Mouse (Mus musculus): Measurements from ENCODE around the gene Prpf19.

GRCm38 (mm10) chr19:10880085-10880974 lies 14.7 kb upstream of the Prpf19 start:
- no peak for TF ChIP-seq POLR2A (IDR thresholded peaks at IDR 0.05; ENCODE audit: low read depth, low read length)
- no peak for TF ChIP-seq CTCF (IDR thresholded peaks at IDR 0.05; ENCODE audit: borderline replicate concordance, insufficient read depth, low read length)

Measured in embryonic fibroblast, embryonic 13.5 days (primary cell).